Mouse (Mus musculus): ENCODE measurements around the gene Rad50. TPM values are rescaled to one million over a fixed set of nuclear protein-coding genes. Genes with fewer than 3 reads are reported as not detected.

Rad50 gene
- polyA plus RNA-seq, 1 experiment from 2014 or later, result 13.0 TPM

DNA sequence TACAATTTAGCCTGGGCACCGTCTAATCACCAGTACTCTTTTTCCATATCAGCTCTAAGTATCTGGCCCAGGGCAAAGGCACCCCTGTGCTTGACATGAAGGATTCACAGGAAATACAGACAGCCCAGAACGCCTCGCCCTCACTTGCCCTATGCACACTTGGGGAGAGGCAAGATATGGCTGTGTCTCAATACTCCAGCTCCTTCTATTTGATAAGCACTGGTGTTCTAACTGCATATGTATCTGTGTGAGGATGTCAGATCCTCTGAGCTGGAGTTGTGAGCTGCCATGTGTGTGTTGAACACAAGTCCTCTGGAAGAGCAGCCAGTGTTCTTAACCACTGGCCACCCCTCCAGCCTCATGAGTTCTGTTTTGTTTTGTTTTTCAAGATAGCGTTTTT is 55.7 kb downstream of the Rad50 start:
- no peak overlapping the region for H3K9ac ChIP-seq (replicated peaks)
- no peak for ATAC-seq
- WGBS, result 94% methylated on average over 4 of the region's 4 CpGs
- no peak overlapping the region for H3K4me3 ChIP-seq (replicated peaks)
- H3K36me3 ChIP-seq, result peaks cover 37% of the 10 kb centered on the region
- H3K27ac ChIP-seq, result no peak overlapping the region
- no peaks in the 10 kb centered on the region for H3K27me3 ChIP-seq
- H3K4me1 ChIP-seq (replicated peaks), result no peaks in the 10 kb centered on the region
- H3K9me3 ChIP-seq, result no peaks in the 10 kb centered on the region
- no peak overlapping the region for H3K4me2 ChIP-seq (replicated peaks)

DNA sequence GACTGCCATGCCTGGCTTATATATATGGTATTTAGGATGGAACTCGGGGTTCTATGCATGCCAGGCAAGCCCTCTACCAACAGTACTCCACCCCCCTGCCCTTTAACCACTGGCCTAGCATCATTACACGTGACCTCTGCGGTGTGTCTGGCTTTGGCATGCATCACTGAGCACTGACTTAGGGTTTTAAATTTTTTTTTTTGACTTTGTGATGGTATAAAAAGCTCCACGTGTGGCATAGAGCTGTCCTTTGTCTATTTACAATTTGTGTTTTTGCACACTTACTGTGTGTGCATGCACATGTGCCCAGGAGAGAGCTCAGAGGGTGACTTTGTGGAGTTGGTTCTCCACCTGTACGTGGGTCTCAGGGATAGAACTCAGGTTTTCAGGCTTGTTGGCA is 63.1 kb downstream of the Rad50 start:
- H3K4me2 ChIP-seq (replicated peaks), result no peak overlapping the region
- no peak overlapping the region for H3K4me3 ChIP-seq (replicated peaks)
- no peak overlapping the region for H3K9ac ChIP-seq (replicated peaks)
- no peaks in the 10 kb centered on the region for H3K36me3 ChIP-seq
- WGBS, result 62% methylated on average over 5 of the region's 5 CpGs
- H3K4me1 ChIP-seq (replicated peaks), result no peaks in the 10 kb centered on the region
- ATAC-seq, result no peak
- no peaks in the 10 kb centered on the region for H3K9me3 ChIP-seq
- no peak overlapping the region for H3K27ac ChIP-seq
- no peaks in the 10 kb centered on the region for H3K27me3 ChIP-seq

- no peak overlapping the region for H3K27ac ChIP-seq
Measured at GRCm38 (mm10) chr11:53642744-53643279, 64.3 kb downstream of the Rad50 start.

DNA sequence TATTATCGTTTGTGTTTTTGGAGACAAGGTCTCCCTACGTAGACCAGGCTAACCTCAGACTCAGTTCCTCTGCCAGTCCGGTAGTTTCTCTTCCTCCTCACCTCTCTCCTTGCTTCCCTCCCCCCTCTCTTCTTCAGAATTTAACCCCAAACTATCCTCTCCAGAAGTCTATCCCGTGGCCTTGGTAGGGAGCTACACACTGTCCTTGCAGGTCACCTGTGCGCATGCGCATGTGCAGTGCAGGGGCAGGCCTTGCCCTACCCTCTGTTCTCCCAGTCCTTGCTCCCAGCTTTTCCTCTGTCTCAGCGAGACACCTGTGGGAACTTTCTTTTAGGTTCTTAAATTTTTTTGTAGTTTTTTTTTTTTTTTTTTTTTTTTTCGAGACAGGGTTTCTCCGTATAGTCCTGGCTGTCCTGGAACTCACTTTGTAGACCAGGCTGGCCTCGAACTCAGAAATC is 69.3 kb downstream of the Rad50 start:
- no peaks in the 10 kb centered on the region for H3K36me3 ChIP-seq

More at GRCm38 (mm10) chr11:53642744-53643279, 64.3 kb downstream of the Rad50 start:
- Histone ChIP-seq H3K4me1 (replicated peaks) (no peaks in the 10 kb centered on the region), H3K9ac (replicated peaks) (no peak overlapping the region), H3K36me3 (no peaks in the 10 kb centered on the region), H3K9me3 (no peaks in the 10 kb centered on the region), H3K4me3 (replicated peaks) (no peak overlapping the region), H3K4me2 (replicated peaks) (no peak overlapping the region), H3K27me3 (peaks cover 1% of the 10 kb centered on the region; the same call in 1 of the 2 replicates)
- no peak for ATAC-seq
- 75% methylated on average over 12 of the region's 12 CpGs for WGBS

GRCm38 (mm10) chr11:53637046-53637802 is 69.9 kb downstream of the Rad50 start:
- no peak overlapping the region for H3K4me3 ChIP-seq (replicated peaks)
- no peak overlapping the region for H3K9ac ChIP-seq (replicated peaks)
- H3K27ac ChIP-seq, result no peak overlapping the region
- peaks cover 12% of the 10 kb centered on the region for H3K4me1 ChIP-seq (replicated peaks)
- H3K27me3 ChIP-seq, result peaks cover 36% of the 10 kb centered on the region
- no peaks in the 10 kb centered on the region for H3K9me3 ChIP-seq
- no peaks in the 10 kb centered on the region for H3K36me3 ChIP-seq
- WGBS, result 29% methylated on average over 21 of the region's 21 CpGs
- ATAC-seq, result no peak
- no peak overlapping the region for H3K4me2 ChIP-seq (replicated peaks)

More for the DNA sequence above, 69.3 kb downstream of the Rad50 start:
- Histone ChIP-seq H3K4me2 (replicated peaks) (no peak overlapping the region), H3K27me3 (peaks cover 36% of the 10 kb centered on the region), H3K9me3 (no peaks in the 10 kb centered on the region), H3K9ac (replicated peaks) (no peak overlapping the region), H3K27ac (no peak overlapping the region), H3K4me3 (replicated peaks) (no peak overlapping the region), H3K4me1 (replicated peaks) (peaks cover 12% of the 10 kb centered on the region)
- 89% methylated on average over 10 of the region's 10 CpGs for WGBS
- ATAC-seq, result no peak

DNA sequence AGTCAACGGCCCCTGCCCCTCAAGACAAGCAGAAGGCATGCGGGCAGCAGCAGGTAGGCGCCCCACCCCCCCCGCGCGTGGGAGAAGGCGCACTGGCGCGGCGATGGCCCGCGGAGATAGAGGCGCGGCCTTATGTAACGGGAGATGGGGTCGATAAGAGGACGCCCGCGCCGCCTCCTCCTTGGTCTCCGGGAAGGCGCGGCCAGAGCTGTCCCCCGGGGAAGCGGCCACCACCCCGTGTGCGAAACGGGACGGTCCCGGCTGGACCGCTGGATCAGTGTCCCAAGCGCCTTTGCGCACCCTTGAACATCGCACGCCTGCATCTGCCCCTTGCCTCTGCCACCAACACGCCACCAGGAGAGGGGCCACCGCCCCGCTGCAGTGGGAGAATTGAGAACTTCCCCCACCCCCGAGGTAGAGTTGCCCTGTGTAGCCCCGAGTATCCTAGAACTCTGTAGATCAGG is 70.9 kb downstream of the Rad50 start:
- H3K27ac ChIP-seq, result no peak overlapping the region
- WGBS, result under 1% methylated on average over 40 of the region's 40 CpGs
- H3K4me3 ChIP-seq (replicated peaks), result peak overlapping the region; percentile 37
- peaks cover 36% of the 10 kb centered on the region for H3K27me3 ChIP-seq
- no peaks in the 10 kb centered on the region for H3K36me3 ChIP-seq
- H3K9me3 ChIP-seq, result no peaks in the 10 kb centered on the region
- peak overlapping the region; percentile 59 for H3K9ac ChIP-seq (replicated peaks)
- H3K4me2 ChIP-seq (replicated peaks), result peak overlapping the region; percentile 63
- H3K4me1 ChIP-seq (replicated peaks), result peaks cover 12% of the 10 kb centered on the region
- ATAC-seq, result no peak

DNA sequence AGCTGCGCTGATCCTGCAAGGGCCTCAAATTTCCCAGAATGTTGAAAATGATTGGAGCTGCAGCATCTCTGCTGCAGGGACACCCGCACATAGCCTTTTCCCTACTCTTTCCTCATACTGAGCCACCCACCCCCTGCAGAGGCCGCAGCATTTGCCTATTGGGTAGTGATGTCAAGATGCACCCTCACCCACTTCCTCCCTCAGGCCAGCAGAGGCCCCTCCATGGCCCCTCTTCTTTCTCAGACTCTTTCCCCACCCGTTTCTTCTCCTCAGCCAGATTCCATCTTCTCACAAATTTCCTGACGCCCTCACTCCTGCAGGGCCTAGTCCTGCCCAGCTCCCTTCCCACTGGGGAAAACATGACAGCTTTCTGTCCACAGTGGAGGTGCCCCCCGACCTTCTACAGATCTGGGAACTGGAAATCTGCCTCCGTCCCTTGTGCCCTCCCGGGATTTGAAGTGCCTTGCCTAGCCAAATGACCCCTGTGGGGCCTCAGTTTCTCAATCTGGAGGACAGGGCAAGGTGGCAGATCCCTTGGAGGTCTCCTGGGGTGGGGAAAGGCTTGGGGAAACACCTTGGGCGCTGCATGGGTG is 71.4 kb downstream of the Rad50 start:
- WGBS, result 36% methylated on average over 9 of the region's 9 CpGs
- no peak for ATAC-seq

DNA sequence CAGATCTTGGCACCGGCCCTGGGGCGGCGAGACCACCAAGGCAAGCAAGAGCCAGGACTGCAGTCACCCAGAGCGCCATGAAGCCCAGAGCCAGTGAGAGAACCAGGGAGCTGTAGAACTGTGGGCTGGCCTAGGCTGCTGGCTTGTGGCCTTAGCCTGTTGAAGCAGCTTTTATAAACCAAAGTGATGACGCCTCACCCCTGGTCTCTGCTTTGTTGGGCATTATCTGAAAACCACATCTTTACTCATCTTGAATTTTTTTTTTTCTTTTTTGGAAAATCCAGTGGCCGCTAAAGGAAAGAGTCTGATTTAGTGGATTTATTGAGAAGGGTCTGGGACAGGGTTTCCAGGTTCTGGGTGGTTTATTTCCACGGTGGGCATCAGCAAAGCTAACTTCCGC is 72.6 kb downstream of the Rad50 start, which contains the start of gene Il13:
TSS of gene Il13 (minus strand) at position 147 of the 400 bp plus-strand sequence.
- H3K9ac ChIP-seq (replicated peaks), result no peak within 1 kb of the TSS
- no peak for ATAC-seq
- no peak within 1 kb of the TSS for H3K4me2 ChIP-seq (replicated peaks)
- peaks cover 12% of the 10 kb centered on the region for H3K4me1 ChIP-seq (replicated peaks)
- H3K27me3 ChIP-seq, result peaks cover 36% of the 10 kb centered on the region
- no peak within 1 kb of the TSS for H3K4me3 ChIP-seq (replicated peaks)
- 92% methylated on average over 8 of the region's 8 CpGs for WGBS
- no peak within 1 kb of the TSS for H3K27ac ChIP-seq
- H3K9me3 ChIP-seq, result no peaks in the 10 kb centered on the region
- no peaks in the 10 kb centered on the region for H3K36me3 ChIP-seq

More for the DNA sequence above, 71.4 kb downstream of the Rad50 start:
- H3K36me3 ChIP-seq, result no peaks in the 10 kb centered on the region
- peak overlapping the region; percentile 63 for H3K4me2 ChIP-seq (replicated peaks)
- H3K27me3 ChIP-seq, result peaks cover 36% of the 10 kb centered on the region
- peak overlapping the region; percentile 37 for H3K4me3 ChIP-seq (replicated peaks)
- H3K9ac ChIP-seq (replicated peaks), result peak overlapping the region; percentile 59
- H3K27ac ChIP-seq, result no peak overlapping the region
- H3K9me3 ChIP-seq, result no peaks in the 10 kb centered on the region
- peaks cover 12% of the 10 kb centered on the region for H3K4me1 ChIP-seq (replicated peaks)

- 88% methylated on average over 7 of the region's 7 CpGs for WGBS
- Histone ChIP-seq H3K4me2 (replicated peaks) (no peak overlapping the region), H3K4me3 (replicated peaks) (no peak overlapping the region), H3K4me1 (replicated peaks) (peaks cover 12% of the 10 kb centered on the region), H3K9ac (replicated peaks) (no peak overlapping the region), H3K27ac (no peak overlapping the region), H3K9me3 (no peaks in the 10 kb centered on the region), H3K36me3 (no peaks in the 10 kb centered on the region), H3K27me3 (peaks cover 36% of the 10 kb centered on the region)
- no peak for ATAC-seq
Measured at GRCm38 (mm10) chr11:53633644-53634043, 73.5 kb downstream of the Rad50 start.

- Histone ChIP-seq H3K4me3 (replicated peaks) (no peak overlapping the region), H3K27me3 (peaks cover 29% of the 10 kb centered on the region), H3K27ac (no peak overlapping the region), H3K4me1 (replicated peaks) (peaks cover 10% of the 10 kb centered on the region), H3K4me2 (replicated peaks) (no peak overlapping the region), H3K9ac (replicated peaks) (no peak overlapping the region), H3K9me3 (no peaks in the 10 kb centered on the region), H3K36me3 (no peaks in the 10 kb centered on the region)
- ATAC-seq, result no peak
- 71% methylated on average over 14 of the region's 14 CpGs for WGBS
Measured at GRCm38 (mm10) chr11:53632122-53632733, 74.9 kb downstream of the Rad50 start.

DNA sequence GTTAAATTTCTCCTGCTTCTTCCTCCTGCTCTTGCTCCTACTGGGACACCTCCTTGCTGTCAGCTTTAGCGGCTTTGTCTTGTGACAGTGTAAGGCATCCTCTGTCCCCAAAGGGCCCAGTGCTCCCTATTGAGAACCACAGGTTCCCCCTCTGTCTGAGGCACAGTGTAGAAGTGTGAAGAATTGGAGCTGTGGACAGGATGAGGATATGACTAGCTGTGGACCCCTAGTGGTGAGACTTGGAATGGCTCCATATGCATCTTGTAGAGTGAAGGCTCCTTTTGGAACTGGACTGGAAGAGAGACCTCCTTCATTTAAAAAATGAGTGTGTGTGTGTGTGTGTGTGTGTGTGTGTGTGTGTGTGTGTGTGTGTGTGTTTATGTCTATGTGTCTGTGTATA is 79.3 kb downstream of the Rad50 start:
- H3K9me3 ChIP-seq, result 0 out of 2 replicates have a peak, but pooled peaks cover 3% of the 10 kb centered on the region
- H3K9ac ChIP-seq (replicated peaks), result no peak overlapping the region
- peak; percentile 73 for ATAC-seq
- WGBS, result 3% methylated on average over 1 of the region's 1 CpGs
- no peaks in the 10 kb centered on the region for H3K36me3 ChIP-seq
- no peaks in the 10 kb centered on the region for H3K27me3 ChIP-seq
- no peak overlapping the region for H3K4me2 ChIP-seq (replicated peaks)
- H3K27ac ChIP-seq, result no peak overlapping the region
- H3K4me1 ChIP-seq (replicated peaks), result no peaks in the 10 kb centered on the region
- H3K4me3 ChIP-seq (replicated peaks), result no peak overlapping the region
